Mouse (Mus musculus): Measurements from ENCODE around the gene Nkx1-2. TPM values are rescaled to one million over a fixed set of nuclear protein-coding genes. Genes with fewer than 3 reads are reported as not detected.

Nkx1-2 gene
- polyA plus RNA-seq (2021): 0.26 TPM

GRCm38 (mm10) chr7:132599071-132599975 lies at the start of gene Nkx1-2:
Gene Nkx1-2 (minus strand): TSS chr7:132599637.
- ATAC-seq: peak; percentile 29

DNA sequence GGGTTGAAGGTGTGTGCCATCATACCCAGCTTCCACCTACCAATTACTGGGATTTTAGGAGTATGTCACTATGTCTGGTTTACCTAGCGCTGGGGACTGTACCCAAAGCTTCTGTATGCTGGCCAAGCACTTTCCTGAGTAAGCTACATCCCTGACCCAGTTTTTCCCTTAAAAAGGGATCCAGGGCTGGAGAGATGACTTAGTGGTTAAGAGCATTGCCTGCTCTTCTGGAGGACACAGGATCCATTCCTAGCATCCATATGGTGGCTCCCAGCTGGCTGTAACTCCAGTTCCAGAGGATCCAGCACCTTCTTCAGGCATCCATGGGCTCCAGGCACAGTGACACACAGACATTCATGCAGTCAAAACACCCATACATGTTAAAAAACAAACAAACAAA lies 47.1 kb upstream of the Nkx1-2 start:
- TF ChIP-seq CTCF (IDR thresholded peaks at IDR 0.05): no peak
- ATAC-seq (no peak), DNase-seq (ENCODE audit: low read depth, low spot score) (no peak)
- H3K27me3 ChIP-seq: no peaks in the 10 kb centered on the region
- ChIA-PET POLR2A (interaction anchor here (0.7 kb wide), 1 partner anchor 410 kb away, joined by 3 read pairs; no protein-coding TSS in a partner anchor), CTCF (interaction anchor here (0.9 kb wide), 1 partner anchor 94 kb away, joined by 3 read pairs; no protein-coding TSS in a partner anchor)
- in situ Hi-C loops (cut with MboI; ENCODE audit: low pct_unique_long_range_greater_than_20kb): no loop called here

More at GRCm38 (mm10) chr7:132599071-132599975, at the start of gene Nkx1-2:
- no peaks in the 10 kb centered on the region for H3K27me3 ChIP-seq
- no peak for DNase-seq (ENCODE audit: low read depth, low spot score)
- in situ Hi-C loops (cut with MboI; ENCODE audit: low pct_unique_long_range_greater_than_20kb): no loop called here
- ChIA-PET POLR2A (no interaction called here), CTCF (no interaction called here)
- TF ChIP-seq CTCF (IDR thresholded peaks at IDR 0.05): no peak

GRCm38 (mm10) chr7:132644605-132645279 lies 45.3 kb upstream of the Nkx1-2 start:
- DNase-seq (ENCODE audit: low read depth, low spot score) (no peak), ATAC-seq (no peak)
- TF ChIP-seq CTCF (IDR thresholded peaks at IDR 0.05): no peak
- POLR2A ChIA-PET: no interaction called here
- in situ Hi-C loops (cut with MboI; ENCODE audit: low pct_unique_long_range_greater_than_20kb): loop anchor here (5.0 kb wide), 1 partner anchor 407 kb away; no protein-coding TSS in a partner anchor
- CTCF ChIA-PET: no interaction called here
- H3K27me3 ChIP-seq: no peaks in the 10 kb centered on the region

DNA sequence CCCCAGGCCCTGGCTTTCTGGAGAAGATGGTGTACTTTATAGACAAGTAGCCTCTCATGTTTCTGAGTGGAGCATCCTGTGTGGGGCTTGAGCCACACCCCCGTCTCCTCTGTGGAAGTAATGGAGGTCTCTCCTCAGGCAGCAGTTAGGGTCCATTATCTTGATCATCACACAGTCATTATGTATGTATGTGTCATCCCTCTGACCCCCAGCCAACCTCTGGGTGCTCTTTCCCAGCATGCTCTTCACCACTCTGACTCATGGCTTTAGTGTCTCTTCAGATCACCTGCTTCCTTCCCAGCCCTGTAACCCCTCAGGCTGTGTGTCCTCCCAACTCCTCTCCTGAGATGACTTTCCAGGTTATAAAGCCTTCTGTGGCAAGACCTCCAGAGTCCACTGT lies 42.2 kb upstream of the Nkx1-2 start:
- ChIA-PET CTCF (no interaction called here), POLR2A (no interaction called here)
- ATAC-seq (peak; percentile 19), DNase-seq (ENCODE audit: low read depth, low spot score) (no peak)
- in situ Hi-C loops (cut with MboI; ENCODE audit: low pct_unique_long_range_greater_than_20kb): loop anchor here (5.0 kb wide), 1 partner anchor 404 kb away; no protein-coding TSS in a partner anchor
- no peak for TF ChIP-seq CTCF (IDR thresholded peaks at IDR 0.05)
- H3K27me3 ChIP-seq: no peaks in the 10 kb centered on the region

DNA sequence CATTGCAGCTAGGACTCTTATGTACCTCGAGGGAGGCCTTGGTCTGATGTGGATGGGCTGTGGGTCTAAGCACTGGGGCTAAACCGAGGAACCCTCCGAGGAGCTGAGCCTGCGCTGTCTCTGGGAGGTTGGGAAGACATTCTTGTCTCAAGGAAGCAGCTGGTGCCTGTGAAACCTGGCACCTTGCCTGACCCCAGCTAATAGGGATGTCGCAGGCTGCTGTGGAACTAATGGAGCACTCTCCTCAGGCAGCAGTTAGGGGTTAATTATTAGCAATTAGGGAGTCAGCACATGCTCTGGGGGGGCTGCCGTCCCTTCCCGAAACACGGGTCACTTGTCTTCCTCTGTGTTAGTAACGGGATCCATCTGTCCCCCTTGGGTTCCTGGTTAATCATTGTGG lies 41.5 kb upstream of the Nkx1-2 start:
- CTCF ChIA-PET: no interaction called here
- DNase-seq (ENCODE audit: low read depth, low spot score): no peak
- POLR2A ChIA-PET: no interaction called here
- peak; percentile 60 for ATAC-seq
- H3K27me3 ChIP-seq: no peaks in the 10 kb centered on the region
- TF ChIP-seq CTCF (IDR thresholded peaks at IDR 0.05): no peak
- in situ Hi-C loops (cut with MboI; ENCODE audit: low pct_unique_long_range_greater_than_20kb): loop anchor here (5.0 kb wide), 1 partner anchor 404 kb away; no protein-coding TSS in a partner anchor

DNA sequence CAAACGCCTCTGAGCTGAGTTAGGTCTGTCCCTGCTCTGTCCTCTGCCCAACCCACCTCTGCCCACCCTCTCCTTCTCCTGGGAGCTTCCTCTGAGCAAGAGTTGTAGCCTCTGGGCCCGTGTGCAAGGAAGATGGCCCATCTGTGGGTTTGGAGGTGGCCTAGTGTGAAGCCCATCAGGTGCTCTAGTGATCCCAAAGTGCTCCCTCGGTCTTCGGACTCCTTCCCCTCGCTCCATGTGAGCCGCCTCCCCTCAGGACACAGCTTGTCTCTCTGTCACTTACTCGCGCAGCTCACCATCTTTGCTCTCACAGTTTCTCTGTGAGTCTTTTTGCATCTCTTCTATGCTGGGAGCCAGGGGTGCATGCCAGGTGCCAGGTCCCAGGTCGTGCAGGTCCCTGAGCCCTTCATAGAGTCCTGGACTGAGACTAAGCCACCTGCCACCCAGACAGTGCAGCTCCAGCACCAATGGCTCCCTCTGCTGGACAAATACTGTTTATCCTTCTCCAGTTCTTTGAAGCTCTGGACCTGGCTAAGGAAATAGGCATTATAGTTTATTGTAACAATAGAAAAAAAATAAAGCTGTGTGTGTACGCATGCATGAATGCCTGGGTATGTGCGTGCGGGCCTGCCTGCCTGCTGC lies 39.1 kb upstream of the Nkx1-2 start:
- no peaks in the 10 kb centered on the region for H3K27me3 ChIP-seq
- ChIA-PET CTCF (interaction anchor here (0.6 to 3.2 kb wide), 10 partner anchors 9 to 87 kb away, joined by 3 to 12 read pairs (median 4); no protein-coding TSS in a partner anchor), POLR2A (no interaction called here)
- in situ Hi-C loops (cut with MboI; ENCODE audit: low pct_unique_long_range_greater_than_20kb): no loop called here
- ATAC-seq (peak; percentile 45), DNase-seq (ENCODE audit: low read depth, low spot score) (no peak)
- peak; percentile 85 for TF ChIP-seq CTCF (IDR thresholded peaks at IDR 0.05)

GRCm38 (mm10) chr7:132637292-132637691 lies 37.9 kb upstream of the Nkx1-2 start:
- no peak for ATAC-seq
- CTCF ChIA-PET: interaction anchor here (1.3 to 3.2 kb wide), 3 partner anchors 8 to 23 kb away, joined by 3 to 12 read pairs (median 11); no protein-coding TSS in a partner anchor
- POLR2A ChIA-PET: interaction anchor here (1.1 kb wide), 1 partner anchor 12 kb away, joined by 3 read pairs; no protein-coding TSS in a partner anchor
- no peak for DNase-seq (ENCODE audit: low read depth, low spot score)
- in situ Hi-C loops (cut with MboI; ENCODE audit: low pct_unique_long_range_greater_than_20kb): no loop called here
- H3K27me3 ChIP-seq: no peaks in the 10 kb centered on the region
- no peak for TF ChIP-seq CTCF (IDR thresholded peaks at IDR 0.05)

DNA sequence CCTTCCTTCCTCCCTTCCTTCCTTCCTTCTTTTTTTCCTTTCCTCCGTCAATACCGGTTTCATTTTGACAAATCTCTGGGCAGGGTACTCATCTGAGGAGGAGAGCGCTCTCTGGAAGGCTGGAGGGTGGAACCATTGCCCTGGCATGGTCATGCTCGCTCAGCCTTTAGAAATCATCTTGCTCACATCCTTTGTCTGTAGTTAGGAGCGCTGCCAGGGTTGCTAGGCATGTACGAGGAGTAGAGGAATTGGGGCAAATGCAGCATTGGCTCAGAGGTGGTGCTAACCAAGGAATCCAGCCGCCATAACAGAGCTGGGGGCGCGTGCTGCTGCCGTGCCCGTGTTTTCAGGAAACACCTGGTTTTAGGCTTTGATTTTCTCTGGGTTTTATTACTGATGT lies 31.9 kb upstream of the Nkx1-2 start:
- TF ChIP-seq CTCF (IDR thresholded peaks at IDR 0.05): no peak
- in situ Hi-C loops (cut with MboI; ENCODE audit: low pct_unique_long_range_greater_than_20kb): no loop called here
- ATAC-seq (no peak), DNase-seq (ENCODE audit: low read depth, low spot score) (no peak)
- POLR2A ChIA-PET: no interaction called here
- H3K27me3 ChIP-seq: no peaks in the 10 kb centered on the region
- CTCF ChIA-PET: no interaction called here

DNA sequence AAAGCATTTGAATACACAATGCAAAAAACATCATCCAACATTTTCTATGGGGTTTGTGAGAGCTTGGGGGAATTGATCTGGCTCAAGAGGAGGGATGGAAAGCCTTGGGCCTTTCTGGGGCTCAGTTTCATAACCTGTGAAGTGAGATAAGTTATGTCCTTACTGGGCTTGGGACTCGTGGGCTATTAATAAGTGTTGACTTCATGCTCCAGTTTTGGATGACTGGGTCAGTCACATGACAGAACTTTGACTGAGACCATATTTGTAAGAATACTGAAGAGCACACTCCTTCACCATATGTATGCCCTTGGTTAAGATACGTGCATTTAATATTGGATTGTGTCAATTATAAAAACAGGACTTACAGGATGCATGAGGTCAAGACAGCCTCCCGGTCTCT lies 28.0 kb upstream of the Nkx1-2 start:
- no peaks in the 10 kb centered on the region for H3K27me3 ChIP-seq
- ChIA-PET POLR2A (interaction anchor here (0.6 kb wide), 1 partner anchor 94 kb away, joined by 3 read pairs; no protein-coding TSS in a partner anchor), CTCF (interaction anchor here (1.0 to 1.2 kb wide), 3 partner anchors 11 to 35 kb away, joined by 3 read pairs; no protein-coding TSS in a partner anchor)
- DNase-seq (ENCODE audit: low read depth, low spot score): no peak
- no peak for ATAC-seq
- in situ Hi-C loops (cut with MboI; ENCODE audit: low pct_unique_long_range_greater_than_20kb): no loop called here
- no peak for TF ChIP-seq CTCF (IDR thresholded peaks at IDR 0.05)

GRCm38 (mm10) chr7:132626174-132626573 lies 26.7 kb upstream of the Nkx1-2 start:
- TF ChIP-seq CTCF (IDR thresholded peaks at IDR 0.05): no peak
- DNase-seq (ENCODE audit: low read depth, low spot score) (no peak), ATAC-seq (no peak)
- ChIA-PET POLR2A (no interaction called here), CTCF (interaction anchor here (1.7 to 3.0 kb wide), 2 partner anchors 8 to 12 kb away, joined by 4 to 12 read pairs; no protein-coding TSS in a partner anchor)
- in situ Hi-C loops (cut with MboI; ENCODE audit: low pct_unique_long_range_greater_than_20kb): no loop called here
- no peaks in the 10 kb centered on the region for H3K27me3 ChIP-seq
